Mouse (Mus musculus): ENCODE data around the gene Btg1. TPM values are rescaled to one million over a fixed set of nuclear protein-coding genes. Genes with fewer than 3 reads are reported as not detected.

Btg1 gene
- polyA plus RNA-seq, 1 experiment: 130 TPM

DNA sequence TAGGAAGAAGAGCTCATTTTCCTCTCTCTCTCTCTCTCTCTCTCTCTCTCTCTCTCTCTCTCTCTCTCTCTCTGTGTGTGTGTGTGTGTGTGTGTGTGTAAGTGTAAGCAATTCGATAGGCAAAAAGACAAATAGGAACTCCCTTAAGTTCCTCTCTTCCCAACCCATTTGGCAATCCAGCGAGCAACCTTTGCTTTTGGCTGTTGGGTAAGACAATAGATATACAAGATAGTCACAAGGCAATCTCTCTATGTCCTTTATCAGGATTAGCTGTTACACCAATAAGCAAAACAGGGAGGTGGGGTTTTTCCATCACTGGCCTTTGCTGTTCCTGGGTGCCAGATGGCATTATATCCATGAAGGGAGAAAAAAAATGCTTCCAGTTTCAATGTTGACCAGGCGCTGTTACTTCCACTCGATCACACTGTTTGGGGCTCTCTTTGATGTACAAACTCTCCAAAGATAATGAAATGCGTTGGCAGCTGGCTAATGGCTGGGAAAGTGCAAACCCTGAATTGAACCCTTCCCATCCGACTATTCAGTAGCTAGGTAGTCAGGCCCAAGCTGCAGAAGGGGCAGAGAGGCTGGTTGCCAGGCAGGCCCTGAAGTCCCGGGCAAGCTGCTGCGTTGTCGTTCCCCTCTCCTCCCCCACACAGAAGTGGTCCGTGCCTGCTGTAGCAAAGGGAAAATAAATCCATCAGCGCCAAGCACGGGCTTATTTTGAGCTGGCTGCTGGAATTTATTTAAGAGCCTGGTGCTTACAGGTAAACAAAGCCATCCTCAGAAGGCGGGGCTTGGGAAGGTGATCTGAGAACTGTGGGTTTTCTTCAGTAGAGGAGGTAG lies 29.4 kb downstream of the Btg1 start:
- no peaks in the 10 kb centered on the region for H3K36me3 ChIP-seq (ENCODE audit: control insufficient read depth, insufficient read depth, low read length)
- no peaks in the 10 kb centered on the region for H3K27me3 ChIP-seq (ENCODE audit: control insufficient read depth, insufficient read depth, low read length)
- peaks cover 6% of the 10 kb centered on the region for H3K4me1 ChIP-seq (ENCODE audit: control insufficient read depth, insufficient read depth, low read length)
- TF ChIP-seq CTCF (IDR thresholded peaks at IDR 0.05; ENCODE audit: control insufficient read depth, insufficient read depth, insufficient replicate concordance, low read depth, low read length) (no peak), POLR2A (IDR thresholded peaks at IDR 0.05; ENCODE audit: control insufficient read depth, low read depth, low read length) (no peak)
- H3K4me3 ChIP-seq (ENCODE audit: control insufficient read depth, low read depth, low read length): peak overlapping the region; percentile 6; the same call in 1 of the 2 replicates
- H3K27ac ChIP-seq (ENCODE audit: control insufficient read depth, insufficient read depth, low read depth, low read length): no peak overlapping the region

DNA sequence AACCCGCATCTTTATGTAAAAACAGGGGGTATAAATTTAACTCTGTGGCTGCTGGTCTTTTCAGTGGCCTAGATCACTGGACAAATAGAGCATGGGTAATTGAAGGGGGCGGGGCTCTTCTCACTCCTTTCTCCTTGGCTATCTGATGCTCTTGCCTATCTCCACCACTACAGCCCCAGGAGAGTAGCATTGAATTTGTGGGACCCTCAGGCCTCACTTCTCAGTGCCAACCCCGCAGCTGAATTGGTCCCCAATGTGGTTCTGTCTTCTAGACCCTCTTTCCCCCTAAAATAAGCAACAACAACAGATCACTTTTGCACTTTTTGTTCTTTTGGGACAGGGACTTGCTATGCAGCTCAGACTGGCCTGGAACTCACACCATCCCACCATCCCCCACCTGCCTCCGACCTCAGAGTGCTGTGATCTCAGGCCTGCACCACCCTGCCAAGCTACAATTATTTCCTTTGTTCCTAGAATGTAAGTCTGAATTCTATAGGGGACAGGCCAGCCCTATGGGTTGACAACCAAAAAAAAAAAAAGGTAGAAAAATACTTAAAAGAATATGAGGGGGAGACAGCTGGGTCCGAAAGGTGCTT lies 30.2 kb downstream of the Btg1 start:
- Histone ChIP-seq H3K4me3 (ENCODE audit: control insufficient read depth, low read depth, low read length) (no peak overlapping the region), H3K36me3 (ENCODE audit: control insufficient read depth, insufficient read depth, low read length) (no peaks in the 10 kb centered on the region), H3K27ac (ENCODE audit: control insufficient read depth, insufficient read depth, low read depth, low read length) (no peak overlapping the region), H3K27me3 (ENCODE audit: control insufficient read depth, insufficient read depth, low read length) (no peaks in the 10 kb centered on the region), H3K4me1 (ENCODE audit: control insufficient read depth, insufficient read depth, low read length) (peaks cover 6% of the 10 kb centered on the region)
- no peak for TF ChIP-seq CTCF (IDR thresholded peaks at IDR 0.05; ENCODE audit: control insufficient read depth, insufficient read depth, insufficient replicate concordance, low read depth, low read length)
- TF ChIP-seq POLR2A (IDR thresholded peaks at IDR 0.05; ENCODE audit: control insufficient read depth, low read depth, low read length): no peak

DNA sequence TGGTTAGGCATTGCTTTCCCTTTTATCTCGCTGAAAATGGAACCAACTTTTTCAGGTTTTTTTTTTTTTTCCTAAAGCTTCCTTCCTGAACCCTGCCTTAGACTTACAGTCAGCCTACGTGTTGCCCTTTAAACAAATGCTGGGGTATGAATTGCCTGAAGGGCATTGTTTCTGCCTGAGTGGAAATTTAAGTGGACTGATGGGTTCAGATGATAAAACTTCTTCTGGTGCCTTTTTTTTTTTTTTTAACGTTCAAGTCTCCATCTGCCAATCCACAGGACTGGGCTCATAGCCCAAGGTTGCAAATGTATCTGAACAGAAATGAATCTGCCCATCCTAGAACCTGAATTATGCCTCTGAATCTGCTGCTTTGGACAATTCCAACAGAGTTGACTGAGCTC lies 31.4 kb downstream of the Btg1 start:
- Histone ChIP-seq H3K27ac (ENCODE audit: control insufficient read depth, insufficient read depth, low read depth, low read length) (no peak overlapping the region), H3K4me3 (ENCODE audit: control insufficient read depth, low read depth, low read length) (no peak overlapping the region), H3K4me1 (ENCODE audit: control insufficient read depth, insufficient read depth, low read length) (peaks cover 6% of the 10 kb centered on the region)

DNA sequence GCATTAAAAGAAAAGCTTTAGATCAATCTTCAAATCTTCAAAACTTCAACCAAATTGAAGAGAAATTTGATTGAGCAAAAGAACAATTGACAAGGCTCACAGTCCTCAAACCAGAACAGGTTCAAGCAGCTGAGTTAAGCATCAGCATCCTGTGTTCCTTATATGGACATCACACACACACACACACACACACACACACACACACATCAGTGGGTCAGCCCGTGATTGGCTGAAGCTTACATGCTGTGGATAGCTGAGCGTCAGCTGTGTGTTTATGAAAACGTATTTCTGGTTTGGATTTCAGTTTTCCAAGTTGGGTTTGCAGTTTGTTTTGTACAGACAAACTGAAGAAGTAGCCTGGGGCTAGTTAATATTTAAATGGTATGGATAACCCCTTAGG lies 32.7 kb downstream of the Btg1 start:
- no peak overlapping the region for H3K4me3 ChIP-seq (ENCODE audit: control insufficient read depth, low read depth, low read length)
- H3K27me3 ChIP-seq (ENCODE audit: control insufficient read depth, insufficient read depth, low read length): no peaks in the 10 kb centered on the region
- no peak overlapping the region for H3K27ac ChIP-seq (ENCODE audit: control insufficient read depth, insufficient read depth, low read depth, low read length)
- H3K4me1 ChIP-seq (ENCODE audit: control insufficient read depth, insufficient read depth, low read length): peaks cover 6% of the 10 kb centered on the region
- TF ChIP-seq POLR2A (IDR thresholded peaks at IDR 0.05; ENCODE audit: control insufficient read depth, low read depth, low read length) (no peak), CTCF (IDR thresholded peaks at IDR 0.05; ENCODE audit: control insufficient read depth, insufficient read depth, insufficient replicate concordance, low read depth, low read length) (no peak)
- H3K36me3 ChIP-seq (ENCODE audit: control insufficient read depth, insufficient read depth, low read length): no peaks in the 10 kb centered on the region

More for the DNA sequence above, 31.4 kb downstream of the Btg1 start:
- H3K36me3 ChIP-seq (ENCODE audit: control insufficient read depth, insufficient read depth, low read length): no peaks in the 10 kb centered on the region
- TF ChIP-seq POLR2A (IDR thresholded peaks at IDR 0.05; ENCODE audit: control insufficient read depth, low read depth, low read length) (no peak), CTCF (IDR thresholded peaks at IDR 0.05; ENCODE audit: control insufficient read depth, insufficient read depth, insufficient replicate concordance, low read depth, low read length) (no peak)
- no peaks in the 10 kb centered on the region for H3K27me3 ChIP-seq (ENCODE audit: control insufficient read depth, insufficient read depth, low read length)

DNA sequence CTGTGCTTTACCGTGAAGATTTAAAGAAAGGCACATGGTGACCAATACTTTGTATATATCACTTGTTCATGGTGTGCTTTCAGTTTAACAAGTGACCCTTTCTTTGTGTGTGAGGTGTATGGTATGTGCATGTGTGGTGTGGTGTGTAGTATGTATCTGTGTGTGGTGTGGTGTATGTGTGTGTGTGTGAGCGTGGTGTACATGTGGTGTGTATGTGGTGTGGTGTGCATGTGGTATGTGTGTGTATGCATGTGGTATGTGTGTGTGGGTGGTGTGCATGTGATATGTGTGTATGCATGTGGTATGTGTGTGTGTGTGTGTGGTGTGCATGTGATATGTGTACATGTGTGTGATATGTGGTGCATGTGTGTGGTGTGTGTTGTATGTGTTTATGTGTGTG lies 35.6 kb downstream of the Btg1 start:
- H3K36me3 ChIP-seq (ENCODE audit: control insufficient read depth, insufficient read depth, low read length): no peaks in the 10 kb centered on the region
- no peak overlapping the region for H3K4me3 ChIP-seq (ENCODE audit: control insufficient read depth, low read depth, low read length)
- no peaks in the 10 kb centered on the region for H3K4me1 ChIP-seq (ENCODE audit: control insufficient read depth, insufficient read depth, low read length)
- no peak for TF ChIP-seq POLR2A (IDR thresholded peaks at IDR 0.05; ENCODE audit: control insufficient read depth, low read depth, low read length)
- no peak for TF ChIP-seq CTCF (IDR thresholded peaks at IDR 0.05; ENCODE audit: control insufficient read depth, insufficient read depth, insufficient replicate concordance, low read depth, low read length)
- no peak overlapping the region for H3K27ac ChIP-seq (ENCODE audit: control insufficient read depth, insufficient read depth, low read depth, low read length)
- H3K27me3 ChIP-seq (ENCODE audit: control insufficient read depth, insufficient read depth, low read length): no peaks in the 10 kb centered on the region

DNA sequence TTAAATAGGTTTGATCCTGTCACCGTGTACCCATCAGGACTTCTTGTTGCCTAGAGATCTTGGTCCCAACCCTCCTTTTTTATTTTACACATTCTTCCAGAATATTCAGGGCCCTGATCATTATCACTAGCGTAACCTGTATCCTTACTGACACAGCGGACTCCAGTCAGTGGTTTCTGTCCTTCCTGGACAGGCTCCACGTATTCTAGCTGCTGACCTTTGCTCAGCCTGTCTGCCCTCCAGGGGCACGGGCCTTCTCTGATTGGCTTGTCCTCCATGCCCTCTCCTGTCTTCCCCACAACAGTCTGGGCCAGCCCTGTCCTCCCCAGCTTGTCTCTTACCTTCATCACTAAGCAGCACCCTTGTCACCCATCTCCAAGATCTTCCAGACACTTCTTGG lies 36.2 kb downstream of the Btg1 start:
- H3K36me3 ChIP-seq (ENCODE audit: control insufficient read depth, insufficient read depth, low read length): no peaks in the 10 kb centered on the region
- H3K27me3 ChIP-seq (ENCODE audit: control insufficient read depth, insufficient read depth, low read length): no peaks in the 10 kb centered on the region
- no peak overlapping the region for H3K27ac ChIP-seq (ENCODE audit: control insufficient read depth, insufficient read depth, low read depth, low read length)
- TF ChIP-seq POLR2A (IDR thresholded peaks at IDR 0.05; ENCODE audit: control insufficient read depth, low read depth, low read length) (no peak), CTCF (IDR thresholded peaks at IDR 0.05; ENCODE audit: control insufficient read depth, insufficient read depth, insufficient replicate concordance, low read depth, low read length) (no peak)
- H3K4me3 ChIP-seq (ENCODE audit: control insufficient read depth, low read depth, low read length): no peak overlapping the region
- no peaks in the 10 kb centered on the region for H3K4me1 ChIP-seq (ENCODE audit: control insufficient read depth, insufficient read depth, low read length)

DNA sequence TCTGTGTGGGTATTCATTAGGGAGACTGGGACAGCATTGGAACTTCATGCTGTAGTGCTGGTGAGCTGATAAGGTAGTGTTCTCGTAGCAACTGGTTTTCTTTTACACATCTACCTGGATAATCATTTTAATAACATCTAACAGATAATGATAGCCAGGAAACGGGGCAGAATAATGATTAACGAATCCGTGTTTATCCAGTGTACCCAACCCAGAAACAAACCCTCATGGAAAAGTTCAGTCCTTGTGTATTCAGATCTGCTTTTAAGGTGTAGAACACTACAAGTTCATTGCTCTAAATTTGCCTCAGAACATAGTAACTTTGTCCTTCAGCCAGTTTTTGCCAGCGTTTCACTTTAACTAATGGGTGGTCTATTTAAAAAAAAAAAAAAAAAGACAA lies 37.3 kb downstream of the Btg1 start:
- no peaks in the 10 kb centered on the region for H3K36me3 ChIP-seq (ENCODE audit: control insufficient read depth, insufficient read depth, low read length)
- no peaks in the 10 kb centered on the region for H3K4me1 ChIP-seq (ENCODE audit: control insufficient read depth, insufficient read depth, low read length)
- TF ChIP-seq POLR2A (IDR thresholded peaks at IDR 0.05; ENCODE audit: control insufficient read depth, low read depth, low read length) (no peak), CTCF (IDR thresholded peaks at IDR 0.05; ENCODE audit: control insufficient read depth, insufficient read depth, insufficient replicate concordance, low read depth, low read length) (no peak)
- no peaks in the 10 kb centered on the region for H3K27me3 ChIP-seq (ENCODE audit: control insufficient read depth, insufficient read depth, low read length)
- no peak overlapping the region for H3K27ac ChIP-seq (ENCODE audit: control insufficient read depth, insufficient read depth, low read depth, low read length)
- no peak overlapping the region for H3K4me3 ChIP-seq (ENCODE audit: control insufficient read depth, low read depth, low read length)
